Mouse (Mus musculus): ENCODE results near the gene Mex3a.
A peak's percentile ranks its signal among the peaks of the same experiment; 100 is the strongest.

Gene Mex3a

GRCm38 (mm10) chr3:88532299-88532674 lies at the start of gene Mex3a:
Gene Mex3a, plus strand, starts transcription at chr3:88532395.
- DNase-seq (ENCODE audit: low read depth, low spot score) = no peak

- no peak for DNase-seq (ENCODE audit: low read depth, low spot score)
Observed at GRCm38 (mm10) chr3:88483141-88483540, 49.1 kb upstream of the Mex3a start.

DNA sequence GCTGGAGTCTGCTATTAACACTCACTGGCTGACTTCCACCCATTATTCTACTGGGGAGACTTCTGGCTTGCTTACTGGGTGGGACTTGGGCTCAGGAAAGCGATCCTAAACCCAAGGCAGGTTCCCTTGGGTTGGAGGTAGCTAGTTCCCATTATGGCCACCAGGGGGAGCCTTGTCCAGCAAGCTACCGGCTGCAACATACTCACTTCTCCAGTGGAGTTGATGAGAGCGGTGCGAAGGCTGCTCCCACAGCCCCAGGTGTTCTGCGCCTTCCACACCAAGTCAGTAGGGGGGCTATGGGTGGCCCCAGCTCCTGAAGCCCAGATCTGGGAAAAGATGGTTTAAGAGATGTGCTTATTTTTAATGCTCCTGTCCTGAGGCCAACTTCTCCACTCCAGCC lies 48.6 kb upstream of the Mex3a start:
- DNase-seq (ENCODE audit: low read depth, low spot score) = peak; percentile 90

- peak; percentile 72 for DNase-seq (ENCODE audit: low read depth, low spot score)
Observed at GRCm38 (mm10) chr3:88484597-88485316, 47.4 kb upstream of the Mex3a start.

- DNase-seq (ENCODE audit: low read depth, low spot score) = no peak
Observed at GRCm38 (mm10) chr3:88486043-88486442, 46.2 kb upstream of the Mex3a start.

DNA sequence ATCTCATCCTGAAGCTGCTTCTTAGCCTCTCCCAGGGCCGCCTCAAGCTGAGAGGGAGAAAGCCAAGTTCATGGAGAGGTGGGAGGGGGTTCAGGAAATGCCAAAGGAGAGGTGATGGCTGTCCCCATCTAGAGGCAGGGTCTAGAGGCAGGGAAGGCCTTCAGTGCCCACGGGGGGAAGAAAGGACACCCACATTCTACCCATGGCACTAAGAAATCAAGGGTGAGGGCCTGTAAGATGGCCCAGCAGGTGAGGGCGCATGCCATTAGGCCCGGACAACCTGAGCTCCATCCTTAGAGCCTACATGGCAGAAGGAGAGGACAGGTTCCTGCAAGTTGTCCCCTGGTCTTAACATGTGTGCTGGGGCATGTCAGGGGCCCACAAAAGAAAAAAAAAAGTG lies 45.3 kb upstream of the Mex3a start:
- no peak for DNase-seq (ENCODE audit: low read depth, low spot score)

- DNase-seq (ENCODE audit: low read depth, low spot score) = no peak
Observed at GRCm38 (mm10) chr3:88487396-88487795, 44.8 kb upstream of the Mex3a start.

DNA sequence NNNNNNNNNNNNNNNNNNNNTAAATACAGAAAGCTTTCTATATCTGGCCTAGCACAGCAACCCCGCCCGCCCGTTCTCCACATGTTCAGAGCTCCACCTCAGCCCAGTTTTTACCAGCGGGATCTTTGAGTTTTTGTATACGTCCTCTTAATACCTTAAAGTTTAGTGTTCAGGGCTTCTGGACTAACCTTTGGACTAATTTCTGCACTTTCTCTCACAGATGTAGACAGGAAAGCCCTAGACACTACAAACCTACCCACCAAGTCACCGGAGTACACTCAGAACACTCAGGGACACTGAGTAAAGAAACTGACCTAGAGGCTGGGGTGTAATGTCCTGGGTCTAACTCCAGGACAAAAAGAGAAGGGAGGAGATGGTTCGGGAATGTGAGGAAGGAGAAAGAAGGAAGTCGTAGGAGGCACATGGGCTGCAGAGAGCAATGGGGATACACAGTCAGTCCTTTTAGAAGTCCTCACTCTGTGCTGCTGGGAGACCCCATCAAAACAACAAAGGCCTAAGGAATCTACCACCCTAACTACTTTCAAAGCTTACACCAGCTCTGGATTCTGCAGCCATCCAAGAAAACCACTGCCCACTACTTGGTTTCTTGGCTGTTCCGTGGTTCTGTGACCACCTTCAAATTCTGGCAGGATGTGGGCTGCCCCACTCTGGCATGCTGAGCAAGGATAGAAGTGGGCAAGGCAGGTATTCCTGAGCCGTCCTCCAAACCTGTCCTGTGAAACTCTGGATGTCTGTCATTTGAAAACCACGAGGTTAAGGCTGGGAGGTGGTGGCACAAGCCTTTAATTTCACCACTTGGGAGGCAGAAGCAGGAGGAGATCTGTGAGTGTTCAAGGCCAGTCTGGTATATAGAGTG lies 38.3 kb upstream of the Mex3a start:
- DNase-seq (ENCODE audit: low read depth, low spot score) = no peak

- DNase-seq (ENCODE audit: low read depth, low spot score) = peak; percentile 41
Observed at GRCm38 (mm10) chr3:88494836-88495628, 37.2 kb upstream of the Mex3a start.

DNA sequence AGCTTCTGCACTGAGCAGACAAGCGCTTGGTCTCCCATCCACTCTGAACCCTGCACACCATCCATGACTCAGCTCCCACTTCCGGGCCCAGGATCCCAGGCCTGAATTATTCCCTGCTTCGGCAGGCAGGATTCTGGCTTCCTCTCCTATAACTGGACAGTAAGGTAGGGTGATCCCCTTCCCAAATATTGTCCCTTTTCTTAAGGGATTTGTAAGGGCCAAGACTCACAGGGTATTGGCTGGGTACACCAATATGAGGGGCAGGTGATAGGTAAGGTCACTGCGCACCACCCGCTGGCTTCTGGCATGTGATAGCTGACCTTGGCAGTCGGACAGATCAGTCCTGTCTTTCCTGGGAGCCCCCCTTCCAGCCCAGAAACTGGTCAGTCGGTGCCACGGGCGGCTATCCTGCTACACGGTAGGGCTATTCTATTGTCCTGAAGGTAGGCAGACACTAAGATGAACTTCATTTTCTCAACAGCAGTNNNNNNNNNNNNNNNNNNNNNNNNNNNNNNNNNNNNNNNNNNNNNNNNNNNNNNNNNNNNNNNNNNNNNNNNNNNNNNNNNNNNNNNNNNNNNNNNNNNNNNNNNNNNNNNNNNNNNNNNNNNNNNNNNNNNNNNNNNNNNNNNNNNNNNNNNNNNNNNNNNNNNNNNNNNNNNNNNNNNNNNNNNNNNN lies 36.3 kb upstream of the Mex3a start:
- no peak for DNase-seq (ENCODE audit: low read depth, low spot score)

- no peak for DNase-seq (ENCODE audit: low read depth, low spot score)
Observed at GRCm38 (mm10) chr3:88499580-88499979, 32.6 kb upstream of the Mex3a start.

DNA sequence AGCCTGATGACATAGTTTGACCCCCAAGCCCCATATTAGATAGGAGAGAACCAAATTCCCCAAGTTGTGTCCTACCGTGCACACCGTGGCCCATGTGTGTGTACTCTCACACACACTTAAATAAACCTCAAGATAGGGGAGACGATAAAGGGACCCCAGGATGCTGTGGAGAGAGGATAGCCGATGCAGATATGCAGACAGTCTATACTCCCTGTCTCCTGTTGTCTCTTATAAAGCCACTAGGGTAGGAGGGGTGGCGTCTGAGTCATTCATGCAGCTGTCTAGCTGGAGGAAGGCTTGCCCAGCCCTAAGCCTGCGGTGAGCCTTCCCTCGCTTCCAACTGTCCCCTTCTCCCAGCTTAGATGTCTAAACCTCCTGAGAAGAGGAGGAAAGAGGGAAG lies 32.1 kb upstream of the Mex3a start:
- DNase-seq (ENCODE audit: low read depth, low spot score) = no peak

- DNase-seq (ENCODE audit: low read depth, low spot score) = no peak
Observed at GRCm38 (mm10) chr3:88500655-88501365, 31.4 kb upstream of the Mex3a start.

- DNase-seq (ENCODE audit: low read depth, low spot score) = no peak
Observed at GRCm38 (mm10) chr3:88501366-88502030, 30.7 kb upstream of the Mex3a start.

DNA sequence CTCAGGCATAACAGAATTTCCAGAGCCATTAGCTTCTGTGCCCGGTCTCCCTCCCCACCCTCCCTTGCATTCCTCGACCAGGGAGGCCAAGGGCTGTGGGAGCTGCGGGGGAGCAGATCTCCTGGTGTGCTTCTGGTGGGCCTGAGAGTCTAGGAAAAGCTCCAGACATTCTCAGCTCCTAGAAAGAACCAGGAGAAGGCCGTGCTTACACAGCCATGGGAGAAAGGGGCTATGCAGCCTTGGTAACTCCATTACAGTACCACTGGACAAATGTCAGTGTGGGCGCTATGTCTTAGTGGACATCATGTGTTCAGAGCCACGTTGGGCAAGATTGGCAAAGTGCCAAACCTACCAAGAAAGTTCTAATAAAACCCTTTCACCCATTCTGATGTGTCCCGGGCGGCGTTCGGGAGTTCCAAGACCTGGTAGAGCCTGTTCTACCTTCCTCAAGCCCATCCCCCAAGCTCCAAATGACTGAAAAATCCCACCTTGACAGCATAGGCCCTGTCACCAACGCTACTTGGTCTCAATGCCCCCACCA lies 30.1 kb upstream of the Mex3a start:
- DNase-seq (ENCODE audit: low read depth, low spot score) = no peak

- peak; percentile 86 for DNase-seq (ENCODE audit: low read depth, low spot score)
Observed at GRCm38 (mm10) chr3:88502641-88503504, 29.3 kb upstream of the Mex3a start.

GRCm38 (mm10) chr3:88503505-88503863 lies 28.7 kb upstream of the Mex3a start:
- DNase-seq (ENCODE audit: low read depth, low spot score) = no peak

GRCm38 (mm10) chr3:88503881-88504746 lies 28.1 kb upstream of the Mex3a start:
- DNase-seq (ENCODE audit: low read depth, low spot score) = no peak
